Mouse (Mus musculus): ENCODE results near the gene Dbx2.

The Dbx2 gene

DNA sequence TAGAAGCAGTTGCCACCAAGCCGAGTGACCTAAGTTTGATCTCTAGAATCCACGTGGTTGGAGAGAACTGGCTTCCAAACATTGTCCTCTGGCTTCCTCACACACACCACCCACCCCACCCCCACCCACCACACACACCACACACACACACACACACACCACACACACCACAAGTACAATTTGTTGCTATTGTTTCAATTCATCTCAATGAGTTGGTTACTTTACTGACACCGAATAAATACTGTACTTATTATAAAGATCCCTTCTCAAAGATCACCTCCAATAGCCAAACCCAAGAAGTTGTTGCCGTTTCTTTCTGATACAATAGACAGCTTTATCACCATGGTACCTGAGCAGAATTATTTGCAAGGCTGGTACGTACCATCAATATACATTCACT is at the start of gene Dbx2:
Dbx2 (minus strand) TSS at position 101 of the 400 bp plus-strand sequence.
- DNase-seq (ENCODE audit: low spot score), result no peak

DNA sequence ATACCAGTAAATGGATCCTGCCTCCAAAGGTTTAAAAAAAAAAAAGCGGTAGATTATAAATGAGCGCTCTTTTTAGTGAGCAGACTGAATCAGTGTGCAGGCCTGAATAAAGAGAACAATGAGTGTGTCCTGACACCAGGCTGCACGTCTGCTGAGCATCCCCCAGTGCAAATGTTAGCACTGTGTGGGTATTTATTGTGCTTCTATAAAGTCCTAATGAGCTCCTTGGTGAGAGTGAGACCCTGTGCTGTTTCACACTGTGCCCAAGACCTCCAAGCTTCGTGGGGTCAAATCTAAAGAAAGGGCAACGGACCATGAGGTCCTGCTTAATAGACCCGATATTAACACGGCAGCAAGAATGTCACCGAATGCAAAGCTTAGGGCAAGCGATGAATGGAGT is 46.4 kb upstream of the Dbx2 start:
- DNase-seq (ENCODE audit: low spot score), result no peak

DNA sequence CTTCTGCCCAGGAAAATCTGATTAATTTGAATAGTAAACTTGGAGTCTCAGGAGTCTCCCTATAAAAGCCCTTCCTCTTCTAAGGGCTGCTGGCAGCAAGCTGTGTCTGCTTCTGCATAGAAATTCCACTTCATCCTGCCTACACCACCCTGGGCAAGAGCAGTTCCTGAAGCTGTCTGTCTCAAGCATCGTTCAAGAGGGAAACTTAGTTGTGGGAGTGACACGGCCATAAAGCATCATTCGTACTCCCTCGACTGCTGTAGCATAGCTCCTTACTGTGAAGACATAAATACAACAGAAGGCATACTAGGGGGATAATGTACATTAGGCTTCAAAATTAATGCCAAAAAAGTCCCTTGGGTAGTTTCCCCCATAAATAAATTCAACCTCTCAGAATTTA is 45.8 kb upstream of the Dbx2 start:
- no peak for DNase-seq (ENCODE audit: low spot score)

DNA sequence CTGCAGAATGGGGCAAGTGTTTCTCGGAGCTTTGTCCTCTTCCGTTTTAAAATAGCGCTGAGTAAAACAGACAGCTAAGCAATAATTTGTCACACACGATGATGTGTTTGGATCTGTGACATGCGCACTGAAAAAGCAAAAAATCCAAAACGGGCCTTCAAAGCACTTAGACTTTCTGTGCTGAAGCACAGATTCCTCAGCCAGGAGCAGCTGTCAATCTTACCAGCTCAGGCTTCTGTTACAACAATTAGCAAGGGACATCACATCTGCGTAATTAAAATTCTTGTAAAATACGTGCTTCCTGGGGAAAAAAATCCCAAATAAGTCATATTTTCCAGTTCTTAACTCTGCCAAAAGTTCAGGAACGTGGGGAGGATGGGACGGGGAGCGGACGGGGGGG is 43.6 kb upstream of the Dbx2 start:
- DNase-seq (ENCODE audit: low spot score), result no peak

DNA sequence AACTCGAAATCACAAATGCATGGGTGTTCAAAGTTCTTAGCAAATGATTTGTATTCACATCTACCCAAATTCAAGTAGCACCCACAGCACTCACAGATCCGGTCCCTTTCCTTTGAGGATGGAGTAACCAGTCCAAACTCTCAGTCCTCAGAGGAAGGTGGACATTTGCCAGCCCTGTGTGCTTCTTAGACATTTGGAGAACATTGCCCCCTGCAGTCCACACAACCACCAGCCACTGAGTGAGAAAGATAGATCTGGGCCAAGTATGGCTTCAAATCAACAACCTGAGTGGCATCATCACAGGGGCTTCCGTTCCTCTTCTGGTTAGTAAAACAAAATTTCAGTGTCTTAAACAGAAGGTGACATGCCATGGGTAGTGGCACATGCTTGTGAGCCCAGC is 38.0 kb upstream of the Dbx2 start:
- DNase-seq (ENCODE audit: low spot score), result no peak

DNA sequence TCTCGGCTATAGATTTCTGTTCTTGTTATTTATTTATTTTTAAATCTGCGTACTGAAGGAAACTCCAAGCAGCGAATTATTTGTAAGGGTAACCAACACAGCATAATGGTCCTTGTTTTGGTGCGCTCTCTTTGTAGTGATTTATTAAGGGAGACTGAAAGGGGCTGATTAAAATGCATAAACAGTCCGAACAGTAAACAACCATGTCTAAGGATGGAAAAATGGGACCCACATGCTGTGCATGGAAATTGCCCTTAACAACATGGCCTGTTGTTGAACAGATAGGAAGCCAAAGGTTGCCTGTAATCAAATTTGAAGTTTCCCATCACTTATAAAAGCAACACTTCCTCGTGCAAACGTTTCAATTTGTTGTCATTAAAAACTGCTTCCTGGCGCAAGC is 35.8 kb upstream of the Dbx2 start:
- DNase-seq (ENCODE audit: low spot score), result no peak

DNA sequence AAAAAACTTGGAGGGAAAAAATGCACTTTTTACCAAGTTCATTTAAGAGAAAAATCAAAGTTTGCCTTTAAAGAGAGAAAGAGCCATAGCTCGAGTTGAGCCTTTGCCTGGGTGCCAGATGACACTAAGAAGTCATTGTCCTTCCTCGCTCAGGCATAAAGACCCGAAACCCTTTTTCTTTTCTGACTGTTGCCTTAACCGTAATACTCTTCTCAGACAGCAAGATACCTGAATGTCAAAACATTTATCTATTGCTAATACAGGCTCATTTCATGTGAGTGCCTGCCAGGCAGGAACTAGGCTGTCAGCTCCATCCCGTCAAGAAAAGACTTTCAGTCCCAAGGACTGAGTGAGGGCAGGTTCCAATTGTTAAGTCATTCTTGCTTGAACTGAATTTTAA is 35.4 kb upstream of the Dbx2 start:
- no peak for DNase-seq (ENCODE audit: low spot score)

DNA sequence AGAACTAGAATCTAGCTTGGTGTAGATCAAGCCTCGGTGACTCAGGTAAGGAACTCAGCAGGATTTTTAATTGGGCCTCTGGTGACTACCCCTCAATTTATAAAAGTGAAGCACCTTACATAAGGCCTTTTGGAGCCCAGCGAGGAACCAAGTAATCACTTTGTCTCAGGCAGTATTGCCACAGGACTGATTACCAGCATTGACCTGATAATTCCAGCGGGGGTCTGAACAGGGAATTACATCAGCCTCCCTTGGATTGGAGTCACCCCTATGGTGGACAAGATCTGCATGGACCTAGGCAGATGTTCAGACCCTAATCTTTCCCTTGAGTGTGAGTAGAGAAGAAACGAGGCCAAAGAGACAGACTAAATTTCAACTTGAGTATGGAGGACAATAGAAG is 26.9 kb upstream of the Dbx2 start:
- no peak for DNase-seq (ENCODE audit: low spot score)

DNA sequence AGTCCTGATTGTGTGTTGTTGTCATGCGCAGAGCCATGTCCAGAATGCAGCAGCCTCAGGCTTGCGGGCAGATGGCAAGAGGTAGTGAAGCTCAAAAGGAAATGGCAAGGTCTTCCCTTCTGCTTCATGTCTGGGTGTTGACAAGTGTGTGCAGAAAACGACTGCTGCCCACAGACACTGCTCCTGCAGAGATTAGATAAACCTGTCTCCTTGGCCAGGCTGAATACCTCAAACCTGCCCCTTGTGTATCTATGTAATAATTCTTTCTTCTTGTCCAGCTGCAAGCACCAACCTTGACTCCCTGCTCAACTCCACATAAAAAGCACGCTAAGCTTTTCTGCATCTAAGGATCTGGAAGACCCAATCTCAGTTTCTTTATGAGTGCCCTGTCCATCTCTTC is 19.9 kb upstream of the Dbx2 start:
- no peak for DNase-seq (ENCODE audit: low spot score)

DNA sequence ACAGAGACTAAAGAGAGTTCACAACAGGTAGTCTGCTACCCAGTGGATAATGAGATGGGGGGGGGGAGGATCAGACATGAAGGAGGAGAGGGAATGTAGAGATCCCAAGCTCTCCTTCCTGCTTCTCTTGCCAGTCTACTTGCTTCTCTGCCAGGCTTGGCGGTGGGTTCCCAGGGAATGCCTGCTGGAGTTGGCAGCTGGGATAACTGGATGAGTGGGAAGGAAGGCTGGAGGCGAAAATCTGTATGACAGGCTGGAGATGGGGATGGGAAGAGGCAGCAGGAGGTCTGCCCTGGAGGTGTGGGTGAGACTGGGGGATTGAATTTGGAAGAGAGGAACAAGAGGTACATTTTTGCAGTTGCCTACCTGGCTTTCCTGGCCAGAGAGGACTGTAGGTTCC is 19.4 kb upstream of the Dbx2 start:
- DNase-seq (ENCODE audit: low spot score), result no peak

DNA sequence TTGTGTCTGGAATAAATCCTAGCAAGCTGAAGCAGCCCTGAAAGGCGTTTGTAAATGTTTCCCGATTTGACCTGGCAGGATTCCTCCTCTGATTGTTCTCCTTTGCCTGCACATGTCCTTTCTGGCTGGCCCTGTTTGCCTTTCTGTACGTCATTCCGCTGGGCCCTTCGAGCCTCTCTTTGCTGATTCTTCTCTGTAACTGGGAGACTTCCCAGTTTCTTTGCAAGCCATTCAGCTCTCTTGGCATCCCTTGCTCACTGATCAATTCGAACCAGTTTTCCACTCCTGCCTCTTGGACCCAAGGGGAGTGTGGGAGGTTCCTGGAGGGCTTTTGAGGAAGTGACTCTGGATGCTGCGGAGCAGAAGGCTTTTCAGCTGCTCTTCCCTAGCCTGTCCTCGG is 11.4 kb upstream of the Dbx2 start:
- no peak for DNase-seq (ENCODE audit: low spot score)

DNA sequence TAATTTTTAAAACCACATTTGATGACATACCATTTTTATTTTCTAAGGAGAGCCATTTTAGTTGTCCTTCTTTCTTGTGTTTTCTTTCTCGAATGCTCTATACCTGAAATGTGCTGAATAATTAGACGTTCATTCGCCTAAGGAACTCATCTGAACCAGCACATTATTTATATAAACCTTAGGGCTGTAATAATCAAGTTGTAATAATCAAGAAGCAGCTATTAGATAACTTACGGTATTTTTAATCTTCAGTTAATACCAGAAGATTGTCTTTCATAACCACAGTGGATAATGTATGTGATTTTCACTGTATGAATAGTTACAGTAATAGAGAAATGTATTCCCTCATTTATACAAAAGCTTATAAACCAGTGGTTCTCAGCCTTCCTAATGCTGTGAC is 9.2 kb upstream of the Dbx2 start:
- DNase-seq (ENCODE audit: low spot score), result no peak

DNA sequence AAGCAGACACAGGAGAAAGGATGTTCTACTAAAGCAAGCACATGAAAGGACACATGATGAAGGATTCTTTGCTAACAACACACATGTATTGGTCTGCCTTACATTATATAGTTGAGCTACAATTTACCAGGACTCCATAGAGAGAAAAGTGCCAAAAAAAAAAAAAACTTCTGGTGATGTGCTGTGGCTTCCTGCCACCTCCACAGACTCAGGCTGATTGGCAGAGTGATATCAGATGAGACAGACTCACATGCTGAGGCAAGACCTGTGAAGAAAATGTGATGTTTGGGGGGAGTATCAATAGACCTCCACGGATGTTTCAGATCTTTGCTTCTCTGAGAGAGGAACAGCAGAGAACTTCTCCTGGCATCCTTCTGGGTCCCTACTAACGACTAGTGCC is 6.0 kb upstream of the Dbx2 start:
- no peak for DNase-seq (ENCODE audit: low spot score)

DNA sequence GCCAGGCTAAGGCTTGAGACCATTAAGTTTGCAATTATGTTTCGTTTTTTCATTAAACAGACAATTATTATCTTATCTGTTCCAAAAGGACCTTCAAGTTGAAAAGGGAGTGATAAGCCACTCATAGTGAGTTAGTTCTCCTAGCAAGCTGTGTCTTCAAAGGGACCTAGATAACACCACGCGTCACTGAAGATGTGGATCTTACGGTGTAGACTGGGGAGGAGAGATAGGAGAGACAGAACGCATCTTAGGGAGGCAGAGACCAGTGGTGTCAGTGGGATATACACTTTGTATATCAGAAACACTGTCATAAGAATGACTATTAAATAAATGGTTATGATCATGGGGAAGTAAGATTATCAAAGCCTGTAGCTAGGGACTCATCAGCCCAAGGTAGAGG is 4.6 kb upstream of the Dbx2 start:
- no peak for DNase-seq (ENCODE audit: low spot score)

DNA sequence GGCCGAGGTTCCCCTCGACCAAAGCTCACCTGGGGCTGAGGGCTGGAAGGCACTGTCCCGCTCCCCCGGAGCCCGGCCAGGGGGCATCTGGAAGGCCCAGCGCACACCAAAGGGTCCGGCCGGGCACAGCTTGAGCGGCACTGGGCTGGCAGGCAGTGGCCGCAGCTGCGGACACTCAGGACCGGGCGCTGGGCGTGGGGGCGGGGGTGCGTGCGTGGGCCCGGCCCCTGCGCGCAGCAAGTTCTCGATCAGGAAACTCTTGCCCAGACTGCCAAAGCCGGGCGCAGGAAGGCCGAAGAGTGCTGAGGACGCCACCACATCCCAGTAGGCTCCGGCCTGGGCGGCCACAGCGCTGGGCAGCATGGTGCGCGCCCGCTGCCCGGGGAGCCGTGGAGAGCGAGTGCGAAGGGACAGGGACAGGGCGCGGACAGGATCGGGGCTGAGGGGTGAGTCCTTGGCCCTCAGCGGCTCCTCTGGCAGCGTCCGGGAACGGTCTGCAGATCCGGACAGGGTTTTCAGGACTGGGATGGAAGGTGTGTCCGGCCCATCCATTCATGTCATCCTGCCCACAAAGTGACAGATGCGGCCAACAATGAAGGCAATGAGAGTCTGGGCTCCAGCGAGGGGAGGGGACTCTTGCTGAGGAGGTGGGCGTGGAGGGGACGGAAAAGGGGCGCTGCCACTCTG is 1.4 kb downstream of the Dbx2 start:
- DNase-seq (ENCODE audit: low spot score), result peak; percentile 42

DNA sequence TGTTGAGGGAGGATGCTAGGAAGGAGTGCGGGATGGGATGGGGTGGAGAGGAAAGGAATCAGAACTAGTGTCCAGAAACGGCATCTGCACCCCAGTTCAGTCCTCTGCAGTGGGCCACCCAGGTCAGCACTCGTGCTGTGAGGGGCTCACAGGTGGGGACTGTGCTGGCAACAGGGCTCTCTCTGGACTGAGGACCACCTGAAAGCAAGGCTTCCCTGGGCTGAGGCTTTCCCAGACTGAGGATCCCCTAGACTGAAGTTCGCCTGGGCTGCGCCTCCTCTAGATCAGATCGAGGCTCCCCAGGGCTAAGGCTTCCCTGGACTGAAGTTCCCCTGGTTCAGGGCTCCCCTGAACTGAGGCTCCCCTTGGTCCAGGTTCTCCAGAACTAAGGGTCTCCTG is 1.9 kb downstream of the Dbx2 start:
- no peak for DNase-seq (ENCODE audit: low spot score)

DNA sequence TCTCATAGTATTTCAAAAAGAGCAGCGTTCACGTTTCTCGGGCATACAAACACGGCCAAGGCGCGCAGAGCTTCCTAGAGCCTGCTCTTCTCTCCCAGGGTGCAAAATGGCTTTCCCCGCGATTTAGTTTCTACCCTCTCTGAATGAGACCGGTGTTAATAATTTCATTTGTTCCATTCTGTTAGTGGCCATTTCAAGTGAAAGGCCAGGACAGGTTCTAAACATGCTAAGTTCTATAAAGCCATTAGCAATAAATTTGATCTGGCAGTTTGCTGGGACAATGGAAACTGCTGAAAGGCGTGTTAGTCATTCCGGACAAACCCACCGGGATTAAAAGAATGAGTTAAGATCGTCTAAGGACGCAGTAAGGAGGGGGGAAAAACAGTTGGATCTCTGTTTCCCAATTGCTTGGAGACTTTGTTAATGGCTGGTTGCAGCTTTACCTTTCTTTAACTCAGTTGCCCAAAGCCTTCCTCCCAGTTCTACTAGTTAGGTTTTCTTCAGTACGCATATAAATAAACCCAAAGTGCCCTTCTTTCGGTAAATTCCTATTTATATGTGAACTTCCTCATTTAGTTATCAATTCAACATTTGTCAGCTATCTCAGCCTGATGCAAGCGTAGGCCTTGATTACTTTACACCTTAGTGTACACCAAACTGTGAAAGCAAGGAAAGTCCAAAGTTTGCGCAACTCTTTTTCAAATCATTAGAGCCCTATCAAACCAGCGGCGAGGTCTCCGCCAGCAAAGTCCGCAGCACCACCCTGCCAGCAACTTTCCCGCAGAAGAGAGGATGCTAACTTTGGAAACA is 2.7 kb downstream of the Dbx2 start:
- DNase-seq (ENCODE audit: low spot score), result no peak

DNA sequence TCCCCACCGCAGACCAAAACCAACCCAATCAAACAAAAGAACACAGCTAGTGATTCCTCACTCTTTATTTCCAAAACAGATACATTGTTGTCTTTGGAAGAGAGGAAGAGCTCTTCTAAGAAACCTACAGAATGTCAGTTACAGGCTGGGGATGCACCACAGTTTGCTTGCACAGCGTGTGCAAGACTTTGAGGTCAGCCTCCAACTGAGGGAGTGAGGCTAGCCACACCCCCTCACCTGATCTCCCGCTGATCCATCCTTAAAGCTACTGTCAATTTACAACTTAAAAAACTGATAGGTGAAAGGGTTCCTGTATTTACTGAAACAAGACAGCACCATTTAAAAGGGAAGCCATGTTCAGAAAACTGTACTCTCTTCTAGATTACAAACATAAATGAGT is 3.9 kb downstream of the Dbx2 start:
- DNase-seq (ENCODE audit: low spot score), result no peak

DNA sequence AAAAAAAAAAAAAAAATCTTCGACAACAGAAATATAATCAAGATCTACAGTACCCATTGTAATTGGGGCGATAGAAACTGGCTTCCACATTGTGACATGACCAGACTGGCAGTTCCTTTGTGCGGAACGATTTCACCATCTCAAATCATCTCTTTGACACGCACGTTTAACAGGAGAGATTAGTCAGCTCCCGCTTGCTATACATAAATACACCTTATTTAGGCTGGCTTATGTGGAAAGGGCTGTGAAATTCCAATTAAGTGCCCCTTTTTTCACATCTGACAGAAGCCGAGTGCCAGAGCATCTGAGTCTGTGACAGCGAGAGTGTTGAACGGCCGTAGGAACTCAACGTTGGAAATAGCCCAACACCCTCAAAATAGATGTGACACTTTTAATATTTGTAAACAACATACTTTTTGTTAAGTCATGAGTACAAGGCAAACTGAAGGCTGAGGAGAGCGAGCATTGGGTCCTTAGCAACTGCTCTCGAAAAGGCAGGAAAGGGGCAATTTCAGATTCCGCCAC is 12.2 kb downstream of the Dbx2 start:
- DNase-seq (ENCODE audit: low spot score), result no peak

DNA sequence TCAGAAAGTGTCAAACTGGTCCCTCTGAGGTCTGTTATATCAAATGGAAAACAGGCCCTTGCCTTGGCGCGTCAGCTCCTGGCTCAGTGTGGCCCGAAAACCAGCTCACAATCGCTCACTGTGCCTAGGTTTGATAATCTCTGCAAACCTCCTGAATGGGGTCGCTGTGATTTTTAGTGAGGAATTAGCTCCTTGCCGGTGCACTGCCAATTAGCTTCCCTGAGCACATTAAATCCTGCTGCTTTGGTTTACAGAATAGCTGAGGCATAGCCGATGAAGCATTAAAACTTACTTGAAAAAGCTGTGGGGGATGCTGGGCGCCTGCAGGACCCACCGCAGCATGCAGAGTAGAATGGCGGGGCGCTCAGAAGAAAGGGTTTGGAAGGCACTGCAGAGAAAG is 15.4 kb downstream of the Dbx2 start:
- no peak for DNase-seq (ENCODE audit: low spot score)

DNA sequence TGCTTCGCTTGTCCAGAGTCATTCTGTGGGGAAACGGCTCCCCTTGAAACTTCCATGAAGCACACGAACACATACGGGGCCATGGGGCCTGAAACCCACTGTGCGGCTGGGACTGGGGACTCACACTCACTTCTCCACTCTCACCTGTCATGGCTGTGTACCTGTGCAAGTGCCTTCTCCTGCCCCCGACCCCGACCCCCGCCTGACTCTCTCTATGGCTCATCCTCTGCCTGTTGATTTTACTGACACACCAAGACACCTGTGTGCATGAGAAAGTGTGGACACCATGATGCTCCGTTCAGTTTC is 16.0 kb downstream of the Dbx2 start:
- DNase-seq (ENCODE audit: low spot score), result no peak

DNA sequence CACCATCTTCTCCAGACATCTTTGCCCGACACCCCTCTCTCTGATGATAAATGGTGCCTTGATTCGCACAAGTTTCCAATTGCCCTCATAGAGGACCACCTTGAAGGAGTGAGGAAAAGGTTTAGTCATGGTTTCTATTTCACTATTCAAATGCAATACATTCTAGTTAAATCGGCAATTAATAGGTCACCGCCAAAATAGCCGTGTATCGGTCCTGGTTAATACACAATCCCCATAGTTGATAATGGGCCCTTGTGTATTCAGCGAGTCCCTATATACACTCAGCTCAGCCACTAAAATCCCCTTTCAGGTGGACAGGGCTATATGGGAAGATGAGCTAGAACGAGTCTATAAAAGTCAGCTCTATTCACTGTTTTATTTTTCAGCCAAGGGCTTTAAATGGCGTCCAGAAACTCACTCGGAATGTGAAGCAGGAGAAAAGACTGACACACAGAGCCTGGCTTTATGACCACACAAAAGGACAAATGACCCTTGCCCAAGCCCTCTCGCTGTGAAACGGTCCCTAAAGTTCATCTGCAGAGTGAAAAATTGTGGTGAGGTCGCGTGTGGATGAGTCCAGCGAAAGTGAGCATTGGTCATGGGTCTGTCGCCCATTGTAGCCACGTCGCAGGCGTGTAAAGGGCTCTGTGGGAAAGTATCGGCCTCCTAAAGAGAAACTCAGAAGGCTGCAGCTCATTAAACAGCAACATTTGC is 16.5 kb downstream of the Dbx2 start:
- no peak for DNase-seq (ENCODE audit: low spot score)

DNA sequence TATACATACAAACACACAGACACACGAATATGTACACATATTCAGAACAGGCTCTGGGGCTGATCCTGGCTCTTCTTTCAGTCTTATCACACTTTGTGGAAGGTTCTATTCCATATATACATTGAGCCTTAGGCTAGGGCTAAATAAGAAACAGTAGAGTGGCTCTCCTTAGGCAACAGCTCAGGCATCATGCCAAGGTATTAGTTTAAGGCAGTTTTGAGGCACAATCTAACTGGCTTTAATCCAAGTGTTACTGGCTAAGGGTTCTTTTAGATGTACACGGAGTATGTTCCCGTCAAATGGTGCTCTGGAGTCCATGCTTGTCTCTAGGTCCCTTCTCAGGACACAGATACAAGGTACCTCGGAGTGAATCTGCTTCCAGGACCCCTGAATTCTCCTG is 31.4 kb downstream of the Dbx2 start:
- DNase-seq (ENCODE audit: low spot score), result no peak

Data from testis, postnatal 10 days (tissue).